Mouse (Mus musculus) testis, adult 2 months (tissue): Measurements from ENCODE around the gene Wnt7b.

ENCODE experiments used
- CTCF ChIP-seq: fragments of 200-500 bp; IDR thresholded peaks from 2 replicates; pipeline ENCODE4 v1.5.1; 2012; ENCODE audit warnings: low read depth, mild to moderate bottlenecking, inconsistent platforms, low read length, moderate library complexity; ENCODE audit not compliant: control insufficient read depth, insufficient read depth, insufficient replicate concordance
- POLR2A ChIP-seq: fragments of 200-500 bp; IDR thresholded peaks from 2 replicates; pipeline ENCODE4 v1.6.1; 2012; ENCODE audit warnings: low read depth, mild to moderate bottlenecking, inconsistent platforms, low read length, moderate library complexity; ENCODE audit not compliant: control insufficient read depth

DNA sequence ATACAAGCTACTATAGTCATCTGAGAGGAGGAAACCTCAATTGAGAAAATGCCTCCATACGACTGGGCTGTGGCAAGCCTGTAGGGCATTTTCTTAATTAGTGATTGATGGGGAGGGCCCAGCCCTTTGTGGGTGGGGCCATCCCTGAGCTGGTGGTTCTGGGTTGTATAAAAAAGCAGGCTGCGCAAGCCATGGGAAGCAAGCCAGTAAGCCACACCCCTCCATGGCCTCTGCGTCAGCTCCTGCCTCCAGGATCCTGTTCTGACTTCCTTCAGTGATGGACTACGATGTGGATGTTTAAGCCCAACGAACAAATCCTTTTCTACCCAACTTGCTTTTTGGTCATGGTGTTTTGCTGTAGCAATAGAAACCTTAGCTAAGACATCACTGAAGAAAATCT lies 21.1 kb upstream of the Wnt7b start:
- TF ChIP-seq CTCF (no peak), POLR2A (no peak)
